Mouse (Mus musculus) bone marrow, adult 2 months (tissue): ENCODE measurements at regions not wholly inside any gene's neighbourhood (a gene's known extent, or its start where the extent isn't known, plus 50 kb on each side); places are given as distances from the start of the nearest gene placed in this dataset.

ENCODE experiments used
- CTCF ChIP-seq: fragments of 200-500 bp; IDR thresholded peaks from 2 replicates; pipeline ENCODE4 v1.5.1; 2011; ENCODE audit warnings: low read length, control low read depth; ENCODE audit not compliant: control insufficient read depth, insufficient read depth
- POLR2A ChIP-seq: fragments of 200-500 bp; IDR thresholded peaks from 2 replicates; pipeline ENCODE4 v1.6.1; 2011; ENCODE audit warnings: low read depth, mild to moderate bottlenecking, control low read depth, low read length, borderline replicate concordance; ENCODE audit not compliant: control insufficient read depth

- TF ChIP-seq POLR2A (no peak), CTCF (no peak)
Observed at GRCm38 (mm10) chr7:130047293-130048034, 455.8 kb downstream of the Wdr11 start.
